Mouse (Mus musculus): Measurements from ENCODE around the gene Arhgap30. TPM values are rescaled to one million over a fixed set of nuclear protein-coding genes. Genes with fewer than 3 reads are reported as not detected.

Arhgap30 gene
- total RNA-seq, 2 experiments from 2014 or later: 1.8 to 1.9 TPM

DNA sequence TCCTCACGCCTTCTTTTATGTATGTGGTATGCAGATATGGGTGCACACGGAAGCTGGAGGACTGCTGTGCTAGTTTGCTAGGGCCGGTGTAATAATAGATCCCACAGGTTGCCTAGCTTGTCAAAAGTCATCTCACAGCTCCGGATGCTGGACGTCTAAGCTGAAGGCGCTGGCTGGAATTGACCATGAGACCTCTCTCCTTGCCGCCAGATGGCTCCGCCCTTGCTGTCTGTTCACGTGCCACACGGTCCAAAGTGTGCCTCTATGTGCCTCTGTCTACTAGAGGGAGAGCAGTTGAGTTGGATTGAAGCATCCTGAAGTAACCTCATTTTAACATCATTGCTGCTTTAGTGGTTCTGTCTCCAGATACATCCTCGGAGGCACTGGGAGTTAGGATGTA is 61.3 kb downstream of the Arhgap30 start:
- intact Hi-C loops (cut with DNase I): no loop called here
- no peak for DNase-seq (ENCODE audit: low spot score in 2 of 2)

DNA sequence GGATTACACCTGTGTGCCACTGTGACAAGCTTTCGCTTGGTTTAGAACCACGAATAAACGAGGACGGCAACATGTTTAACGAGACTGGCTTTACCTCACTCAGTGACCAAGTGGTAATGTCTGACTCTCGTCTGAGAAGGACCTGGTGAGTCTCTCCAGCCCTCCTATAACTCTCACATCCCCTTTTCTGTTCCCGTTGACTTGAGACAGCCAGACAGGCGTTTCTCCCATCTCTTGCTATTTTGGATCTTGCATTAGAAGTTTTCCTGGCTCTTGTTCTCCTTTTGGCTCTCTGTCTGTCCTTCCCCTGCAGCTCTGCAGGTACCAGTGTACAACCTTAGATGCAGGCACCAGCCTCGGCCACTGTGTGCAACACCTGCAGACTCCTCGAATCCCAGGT is 62.2 kb downstream of the Arhgap30 start:
- intact Hi-C loops (cut with DNase I): no loop called here
- no peak for DNase-seq (ENCODE audit: low spot score in 2 of 2)

DNA sequence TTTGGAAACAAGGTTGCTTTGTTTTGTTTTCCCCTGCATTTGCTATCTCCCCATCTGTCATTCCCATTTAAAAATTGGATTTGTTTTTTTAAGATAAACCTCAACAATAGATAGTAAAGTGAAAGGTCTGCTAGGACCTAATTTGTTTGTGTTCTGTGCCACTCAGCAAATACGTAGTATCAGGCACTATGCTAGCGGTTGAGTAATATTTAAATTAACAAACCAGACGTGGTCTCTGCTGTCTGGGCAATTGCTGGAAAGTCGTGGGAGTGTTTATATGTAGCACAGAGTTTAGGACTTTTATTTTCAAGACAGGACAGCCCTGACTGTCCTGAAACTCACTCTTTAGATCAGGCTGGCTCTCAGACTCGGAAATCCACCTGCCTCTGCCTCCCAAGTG is 63.8 kb downstream of the Arhgap30 start:
- intact Hi-C loops (cut with DNase I): no loop called here
- DNase-seq (ENCODE audit: low spot score in 2 of 2): no peak

DNA sequence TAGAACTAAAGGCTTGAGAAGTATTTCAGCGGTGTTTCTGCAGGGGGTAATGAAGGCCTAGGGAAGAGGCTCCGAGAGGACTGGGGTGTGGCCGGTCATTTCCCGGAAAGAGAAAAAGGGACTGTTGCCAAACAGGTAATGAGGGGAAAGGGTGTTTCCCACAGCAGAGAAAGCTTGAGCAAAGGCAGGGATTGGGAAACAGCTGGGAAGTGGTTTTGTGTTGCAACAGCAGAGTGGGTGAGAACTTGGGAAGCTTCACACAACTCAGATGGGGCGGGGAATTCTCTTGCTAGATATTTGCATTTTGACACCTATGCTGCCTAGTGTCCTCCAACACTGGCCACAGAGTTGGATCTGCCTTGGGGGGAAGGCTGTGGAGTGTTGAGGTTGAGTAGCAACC is 64.2 kb downstream of the Arhgap30 start:
- DNase-seq (ENCODE audit: low spot score in 2 of 2): no peak
- intact Hi-C loops (cut with DNase I): no loop called here

DNA sequence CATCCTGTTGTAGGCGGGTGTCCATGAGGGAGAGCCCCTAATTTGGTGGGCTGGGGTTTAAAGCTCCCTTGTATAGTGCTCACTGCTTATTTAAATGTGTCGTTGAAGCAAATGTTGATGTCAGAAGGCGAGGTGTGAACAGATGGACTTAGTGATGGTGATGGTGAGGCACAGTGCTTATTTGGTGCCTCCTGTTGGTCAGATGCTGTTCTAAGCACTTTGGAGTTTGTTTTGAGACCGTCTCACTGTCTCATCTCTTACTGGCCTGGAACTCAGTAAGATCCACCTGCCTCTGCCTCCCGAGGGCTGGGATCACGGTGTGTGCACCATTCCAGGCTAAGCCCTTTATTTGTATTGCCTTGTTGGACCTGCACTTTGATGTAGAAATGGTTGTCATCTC is 66.2 kb downstream of the Arhgap30 start:
- intact Hi-C loops (cut with DNase I): no loop called here
- DNase-seq (ENCODE audit: low spot score in 2 of 2): no peak

DNA sequence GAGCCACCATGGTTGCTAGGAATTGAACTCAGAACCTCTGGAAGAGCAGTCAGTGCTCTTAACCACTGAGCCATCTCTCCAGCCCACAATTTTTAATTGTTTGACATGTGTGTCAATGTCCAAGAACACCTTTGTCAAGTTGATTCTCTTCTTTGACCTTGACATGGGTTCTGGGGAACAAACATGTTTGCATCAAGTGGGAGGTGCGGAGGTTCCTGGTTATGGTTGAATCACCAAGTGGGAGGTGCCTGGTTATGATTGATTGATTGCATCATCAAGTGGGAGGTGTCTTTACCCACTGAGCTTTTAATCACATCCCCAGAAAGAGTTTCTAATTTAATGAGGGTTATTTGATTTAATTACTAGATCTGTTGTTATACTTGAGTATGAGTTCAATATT is 68.8 kb downstream of the Arhgap30 start:
- intact Hi-C loops (cut with DNase I): no loop called here
- DNase-seq (ENCODE audit: low spot score in 2 of 2): no peak

DNA sequence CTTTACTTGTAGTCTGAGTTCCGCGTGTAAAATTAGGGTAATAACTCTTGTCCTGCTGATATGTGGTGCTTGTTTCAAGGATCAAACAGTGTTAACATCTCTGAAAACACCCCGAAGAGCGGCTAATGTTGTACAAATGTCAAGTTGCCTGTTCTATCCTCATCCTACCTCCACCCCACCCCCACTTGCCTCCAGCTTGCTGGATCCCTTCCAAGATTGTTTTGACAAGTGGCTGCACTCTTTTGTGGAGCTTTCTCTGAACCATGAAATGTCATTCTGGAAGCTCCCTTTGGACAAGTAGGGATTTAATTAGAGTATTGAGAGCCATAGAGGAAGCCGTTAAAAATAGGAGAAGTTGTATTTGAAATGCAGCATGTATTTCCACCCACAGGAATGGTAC is 71.0 kb downstream of the Arhgap30 start:
- intact Hi-C loops (cut with DNase I): no loop called here
- DNase-seq (ENCODE audit: low spot score in 2 of 2): peak in 1 of 2 experiments; percentile 31

Other genes starting within 250 kb of the Arhgap30 start
- gene Sdhc, start 238.4 kb upstream of the Arhgap30 start, total RNA-seq (2021): 100 to 1,000 TPM; 211 to 216 TPM
- gene Mpz, start 238.2 kb upstream of the Arhgap30 start, total RNA-seq (2021): not detected
- gene Pcp4l1, start 192.7 kb upstream of the Arhgap30 start, total RNA-seq (2021): 10 to 100 TPM; 47.4 to 67.2 TPM
- gene Nr1i3, start 175.0 kb upstream of the Arhgap30 start, total RNA-seq (2021): not detected
- 10 to 100 TPM; 69.6 to 72.1 TPM for gene Tomm40l, start 166.4 kb upstream of the Arhgap30 start, total RNA-seq (2021)
- gene Apoa2, start 163.9 kb upstream of the Arhgap30 start, total RNA-seq (2021): 1 to 10 TPM; 1.6 to 4.9 TPM
- 10 to 100 TPM; 11.1 to 16.0 TPM for gene Fcer1g, start 154.6 kb upstream of the Arhgap30 start, total RNA-seq (2021)
- gene Adamts4, start 138.5 kb upstream of the Arhgap30 start, total RNA-seq (2021): 10 to 100 TPM; 11.1 to 17.0 TPM
- gene Ndufs2, start 137.6 kb upstream of the Arhgap30 start, total RNA-seq (2021): 100 to 1,000 TPM; 265 to 285 TPM
- gene B4galt3, start 118.6 kb upstream of the Arhgap30 start, total RNA-seq (2021): 10 to 100 TPM; 59.8 to 61.3 TPM
- 10 to 100 TPM; 20.5 to 23.9 TPM for gene Ppox, start 107.8 kb upstream of the Arhgap30 start, total RNA-seq (2021)
- 10 to 100 TPM; 54.1 to 58.0 TPM for gene Usp21, start 101.0 kb upstream of the Arhgap30 start, total RNA-seq (2021)
- 100 to 1,000 TPM; 106 to 113 TPM for gene Ufc1, start 93.9 kb upstream of the Arhgap30 start, total RNA-seq (2021)
- 10 to 100 TPM; 35.9 to 38.1 TPM for gene Dedd, start 59.8 kb upstream of the Arhgap30 start, total RNA-seq (2021)
- 10 to 100 TPM; 41.0 to 44.4 TPM for gene Nit1, start 43.3 kb upstream of the Arhgap30 start, total RNA-seq (2021)
- gene Pfdn2, start 43.3 kb upstream of the Arhgap30 start, total RNA-seq (2021): 100 to 1,000 TPM in 1 of 2 experiments, 10 to 100 TPM in 1; 99.0 to 109 TPM
- gene Klhdc9, start 28.2 kb upstream of the Arhgap30 start, total RNA-seq (2021): 1 to 10 TPM; 4.7 to 7.2 TPM
- 1 to 10 TPM; 1.0 to 1.4 TPM for gene Nectin4, start 18.9 kb upstream of the Arhgap30 start, total RNA-seq (2021)
- 100 to 1,000 TPM; 105 to 107 TPM for gene Usf1, start 22.4 kb downstream of the Arhgap30 start, total RNA-seq (2021)
- 1 to 10 TPM; 1.7 to 3.2 TPM for gene Tstd1, start 29.9 kb downstream of the Arhgap30 start, total RNA-seq (2021)
- gene F11r, start 48.6 kb downstream of the Arhgap30 start, total RNA-seq (2021): 1 to 10 TPM; 7.4 to 8.3 TPM
- 1 to 10 TPM; 4.8 to 5.3 TPM for gene Alyref2, start 114.5 kb downstream of the Arhgap30 start, total RNA-seq (2021)
- not detected for gene Itln1, start 146.3 kb downstream of the Arhgap30 start, total RNA-seq (2021)
- not detected for gene Cd244a, start 170.2 kb downstream of the Arhgap30 start, total RNA-seq (2021)
- not detected for gene Ly9, start 218.5 kb downstream of the Arhgap30 start, total RNA-seq (2021)

Data from left cerebral cortex, postnatal 14 days (tissue).